Mouse (Mus musculus) heart, adult 2 months (tissue): ENCODE measurements around the gene Pgc. TPM values are rescaled to one million over a fixed set of nuclear protein-coding genes. Genes with fewer than 3 reads are reported as not detected.

ENCODE experiments used
- DNase-seq, 2 experiments: peaks; one replicate each; pipeline ENCODE4 v3.0.0; 2021
- H3K27ac ChIP-seq: fragments of 200-600 bp; 2 replicates; pipeline ENCODE4 v1.8.1; 2022
- H3K27me3 ChIP-seq: fragments of 200-500 bp; 2 replicates; pipeline ENCODE4 v1.6.1; 2012; ENCODE audit warnings: mild to moderate bottlenecking, low read length, inconsistent platforms, mixed read lengths; ENCODE audit not compliant: control insufficient read depth, insufficient read depth
- H3K36me3 ChIP-seq: fragments of 200-500 bp; 2 replicates; pipeline ENCODE4 v1.6.1; 2012; ENCODE audit warnings: low read length, inconsistent platforms; ENCODE audit not compliant: control insufficient read depth, insufficient read depth
- H3K4me1 ChIP-seq: fragments of 200-500 bp; 2 replicates; pipeline ENCODE4 v1.6.1; 2011; ENCODE audit warnings: low read length; ENCODE audit not compliant: control insufficient read depth, insufficient read depth
- H3K4me3 ChIP-seq: fragments of 200-600 bp; 2 replicates; pipeline ENCODE4 v1.8.1; 2022
- H3K79me2 ChIP-seq: fragments of 200-500 bp; replicated peaks from 2 replicates; pipeline ENCODE4 v1.6.1; 2012; ENCODE audit warnings: mild to moderate bottlenecking, inconsistent platforms, low read length, moderate library complexity, mixed read lengths; ENCODE audit not compliant: control insufficient read depth, insufficient read depth
- H3K9ac ChIP-seq: fragments of 200-500 bp; 2 replicates; pipeline ENCODE4 v1.6.1; 2012; ENCODE audit warnings: low read depth, mild to moderate bottlenecking, control low read depth, inconsistent platforms, low read length, mixed read lengths
- CTCF ChIP-seq: fragments of 200-600 bp; IDR thresholded peaks from 2 replicates; pipeline ENCODE4 v1.8.1; 2022; ENCODE audit warnings: antibody characterized with exemption, mild to moderate bottlenecking, moderate library complexity
- EP300 ChIP-seq: fragments of 200-500 bp; IDR thresholded peaks from 2 replicates; pipeline ENCODE4 v1.6.1; 2011; ENCODE audit warnings: low read depth, low read length, control low read depth; ENCODE audit not compliant: insufficient read depth
- POLR2A ChIP-seq: fragments of 200-500 bp; IDR thresholded peaks from 2 replicates; pipeline ENCODE4 v1.6.1; 2011; ENCODE audit warnings: mild to moderate bottlenecking, low read depth, low read length, control low read depth; ENCODE audit not compliant: insufficient read depth
- WGBS: fragments of 180-500 bp; shearing (Covaris S2); methylation state at CpG from one replicate; pipeline ENCODE4 v1.1.7; 2018; 5-methylcytosine and 5-hydroxymethylcytosine counted together
- intact Hi-C: fragments of 180-260 bp; cut with DNase I; formaldehyde crosslinking; loops from one replicate; pipeline ENCODE4 v1.15.1; 2025
- polyA plus RNA-seq: library from polyadenylated mRNA; depleted of rRNA; stranded (reverse); fragments of >200 nt; gene quantifications from 2 replicates; pipeline ENCODE4 v1.2.3, GENCODE M21; 2012
- total RNA-seq, 2 experiments: library from RNA; stranded (reverse); gene quantifications; 2 replicates each; pipeline ENCODE4 v1.2.3; 2021

The Pgc gene
- total and polyA plus RNA-seq, 3 experiments, result 0.59 TPM; not detected in 2

GRCm38 (mm10) chr17:47742991-47743734 lies 16.5 kb downstream of the Pgc start:
- Histone ChIP-seq H3K9ac (no peak overlapping the region), H3K27me3 (no peaks in the 10 kb centered on the region), H3K4me1 (peaks cover 10% of the 10 kb centered on the region), H3K36me3 (no peaks in the 10 kb centered on the region), H3K27ac (no peak overlapping the region), H3K4me3 (no peak overlapping the region), H3K79me2 (peaks cover 2% of the 10 kb centered on the region)
- peak; percentile 61 for TF ChIP-seq CTCF
- no peak for TF ChIP-seq POLR2A
- no peak for TF ChIP-seq EP300
- intact Hi-C loops, result no loop called here
- DNase-seq, result no peak
- 18% methylated on average over 16 of the region's 16 CpGs for WGBS

GRCm38 (mm10) chr17:47744086-47744485 lies 17.4 kb downstream of the Pgc start:
- intact Hi-C loops, result no loop called here
- DNase-seq, result no peak
- Histone ChIP-seq H3K27me3 (no peaks in the 10 kb centered on the region), H3K4me3 (no peak overlapping the region), H3K4me1 (peaks cover 10% of the 10 kb centered on the region), H3K9ac (no peak overlapping the region), H3K79me2 (peaks cover 2% of the 10 kb centered on the region), H3K27ac (no peak overlapping the region), H3K36me3 (no peaks in the 10 kb centered on the region)
- WGBS, result 94% methylated on average over 14 of the region's 14 CpGs
- TF ChIP-seq EP300 (no peak), POLR2A (no peak), CTCF (no peak)

- no peaks in the 10 kb centered on the region for H3K36me3 ChIP-seq
- no peak overlapping the region for H3K4me3 ChIP-seq
- H3K9ac ChIP-seq, result no peak overlapping the region
- 88% methylated on average over 10 of the region's 10 CpGs for WGBS
- no peak for DNase-seq
- H3K27me3 ChIP-seq, result no peaks in the 10 kb centered on the region
- intact Hi-C loops, result no loop called here
- H3K79me2 ChIP-seq, result peaks cover 2% of the 10 kb centered on the region
- no peak for TF ChIP-seq POLR2A
- peak; percentile 64 for TF ChIP-seq CTCF
- H3K27ac ChIP-seq, result no peak overlapping the region
- H3K4me1 ChIP-seq, result peaks cover 12% of the 10 kb centered on the region
Measured at GRCm38 (mm10) chr17:47744746-47745368, 18.2 kb downstream of the Pgc start.

GRCm38 (mm10) chr17:47748791-47749553 lies 22.3 kb downstream of the Pgc start:
- no peak overlapping the region for H3K4me3 ChIP-seq
- peak; percentile 65 to 72 for DNase-seq
- no peak for TF ChIP-seq POLR2A
- no peak for TF ChIP-seq CTCF
- no peak for TF ChIP-seq EP300
- WGBS, result 43% methylated on average over 14 of the region's 14 CpGs
- intact Hi-C loops, result no loop called here
- H3K79me2 ChIP-seq, result peaks cover 1% of the 10 kb centered on the region
- H3K4me1 ChIP-seq, result peaks cover 11% of the 10 kb centered on the region
- H3K9ac ChIP-seq, result peak overlapping the region; percentile 5; the same call in 1 of the 2 replicates
- peak overlapping the region; percentile 65 for H3K27ac ChIP-seq
- H3K36me3 ChIP-seq, result no peaks in the 10 kb centered on the region
- H3K27me3 ChIP-seq, result no peaks in the 10 kb centered on the region

GRCm38 (mm10) chr17:47749626-47750025 lies 23.0 kb downstream of the Pgc start:
- intact Hi-C loops, result no loop called here
- no peak for DNase-seq
- peaks cover 12% of the 10 kb centered on the region for H3K4me1 ChIP-seq
- no peaks in the 10 kb centered on the region for H3K27me3 ChIP-seq
- H3K4me3 ChIP-seq, result no peak overlapping the region
- no peak for TF ChIP-seq EP300
- TF ChIP-seq CTCF, result no peak
- no peak for TF ChIP-seq POLR2A
- H3K36me3 ChIP-seq, result no peaks in the 10 kb centered on the region
- peaks cover 1% of the 10 kb centered on the region for H3K79me2 ChIP-seq
- no peak overlapping the region; the same call in 1 of the 2 replicates for H3K9ac ChIP-seq
- peak overlapping the region; percentile 65 for H3K27ac ChIP-seq
- 80% methylated on average over 3 of the region's 3 CpGs for WGBS

GRCm38 (mm10) chr17:47750101-47750500 lies 23.5 kb downstream of the Pgc start:
- Histone ChIP-seq H3K9ac (no peak overlapping the region), H3K36me3 (no peaks in the 10 kb centered on the region), H3K4me3 (no peak overlapping the region), H3K79me2 (peaks cover 1% of the 10 kb centered on the region), H3K27ac (no peak overlapping the region; the same call in 1 of the 2 replicates), H3K27me3 (no peaks in the 10 kb centered on the region), H3K4me1 (peaks cover 12% of the 10 kb centered on the region)
- no peak for DNase-seq
- TF ChIP-seq CTCF (no peak), EP300 (no peak), POLR2A (no peak)
- 77% methylated on average over 6 of the region's 6 CpGs for WGBS
- intact Hi-C loops, result no loop called here
